Mouse (Mus musculus): ENCODE measurements at regions not wholly inside any gene's neighbourhood (a gene's known extent, or its start where the extent isn't known, plus 50 kb on each side); places are given as distances from the start of the nearest gene placed in this dataset.
A peak's percentile ranks its signal among the peaks of the same experiment; 100 is the strongest.

GRCm38 (mm10) chr4:66622650-66623394, 204.6 kb upstream of the Tlr4 start:
- DNase-seq (ENCODE audit: low spot score): no peak

DNA sequence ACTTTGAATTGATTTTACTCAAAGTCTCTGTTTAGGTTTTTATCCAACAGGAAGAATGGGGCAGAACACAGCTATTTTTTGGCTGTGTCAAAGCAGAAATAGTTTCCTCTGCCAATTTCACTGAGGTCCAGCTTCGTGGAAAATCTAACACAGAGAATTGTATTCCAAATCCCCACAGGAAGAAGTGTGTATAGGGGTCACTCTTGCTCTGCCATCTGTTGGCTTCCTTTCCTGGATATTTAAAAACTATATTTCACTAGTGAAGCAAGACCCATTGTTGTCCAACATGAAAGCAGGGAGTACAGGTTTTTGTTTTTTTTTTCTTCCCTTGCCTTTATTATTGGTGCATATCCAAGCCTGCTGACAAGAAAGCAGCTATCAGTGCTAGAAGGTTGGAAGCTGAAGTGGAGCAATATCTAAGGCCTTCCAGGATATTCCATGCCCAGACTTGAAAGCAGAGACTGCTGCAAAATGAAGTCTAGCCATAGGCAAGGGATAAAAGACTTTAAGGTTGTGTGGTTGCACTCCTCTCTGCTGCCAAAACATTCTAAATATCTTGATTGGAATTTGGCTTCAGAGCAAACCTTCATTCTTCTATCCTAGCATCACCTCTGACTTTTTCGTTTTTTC, 208.5 kb upstream of the Tlr4 start:
- no peak for DNase-seq (ENCODE audit: low spot score)

DNA sequence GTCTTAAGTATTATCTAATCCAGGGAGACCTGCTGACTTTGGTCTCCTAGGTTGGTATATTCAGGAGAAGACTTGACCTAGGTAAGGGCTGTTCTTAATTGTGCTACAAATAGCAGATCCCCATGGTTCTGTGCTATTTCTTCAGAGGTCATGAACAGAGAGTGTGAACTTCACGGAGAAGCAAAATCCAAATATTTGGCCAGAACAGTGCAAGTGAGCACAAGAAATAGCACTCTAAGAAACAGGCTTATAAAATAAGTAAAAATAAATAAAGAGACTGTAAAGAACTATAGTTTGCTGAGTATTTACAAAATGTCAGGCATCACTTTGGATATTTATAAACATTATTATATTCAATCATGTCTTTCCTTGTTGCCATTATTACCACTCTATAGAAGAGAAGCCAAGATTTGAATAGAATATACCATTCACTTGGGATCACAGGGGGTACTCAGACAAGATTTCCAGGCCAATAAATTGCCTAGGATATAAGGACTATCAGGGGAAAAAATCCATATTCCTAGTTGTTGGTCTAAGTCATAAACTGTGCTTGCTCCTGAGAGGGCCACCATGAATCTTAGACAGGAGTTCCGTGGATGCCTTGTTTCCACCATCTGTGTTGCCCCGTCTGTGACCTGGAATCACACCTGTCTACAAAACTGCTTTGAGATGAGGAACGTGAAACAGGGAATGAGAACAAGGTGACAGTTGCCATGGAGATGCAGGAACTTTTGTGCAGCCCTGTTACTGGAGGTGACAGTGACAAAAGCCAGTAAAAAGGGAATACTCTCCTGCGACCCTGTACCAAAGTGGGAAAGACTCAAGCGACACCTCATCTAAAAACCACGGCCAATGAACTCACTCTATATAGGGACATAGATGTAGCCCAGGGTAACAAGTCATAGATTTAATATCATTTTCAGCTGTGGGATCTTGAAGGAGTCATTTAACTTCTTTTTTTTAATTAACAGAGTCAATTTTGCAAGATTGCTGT, 209.3 kb upstream of the Tlr4 start:
- no peak for DNase-seq (ENCODE audit: low spot score)

DNA sequence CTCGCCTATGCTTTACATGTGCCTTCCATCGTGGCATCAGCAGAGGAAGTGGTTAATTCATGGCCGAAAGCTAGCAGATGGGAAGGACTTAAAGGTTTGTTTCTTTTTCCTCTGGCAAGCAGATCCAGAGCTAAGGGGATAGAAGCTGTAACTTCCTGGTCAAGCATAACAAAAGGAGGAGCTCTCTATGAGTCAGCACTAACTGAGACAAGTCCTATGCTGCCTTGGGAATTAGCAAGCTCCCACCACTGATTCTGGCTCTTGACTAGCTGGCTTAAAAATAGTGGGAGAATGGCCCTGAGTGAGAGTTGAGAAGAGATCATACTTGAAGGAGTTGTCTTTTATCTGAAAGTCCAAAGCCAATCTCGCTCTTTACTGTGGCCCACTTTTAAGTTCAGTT, 210.3 kb upstream of the Tlr4 start:
- no peak for DNase-seq (ENCODE audit: low spot score)

- DNase-seq (ENCODE audit: low spot score): no peak
Measured at GRCm38 (mm10) chr4:66604849-66605248, 200.4 kb upstream of the Astn2 start.

DNA sequence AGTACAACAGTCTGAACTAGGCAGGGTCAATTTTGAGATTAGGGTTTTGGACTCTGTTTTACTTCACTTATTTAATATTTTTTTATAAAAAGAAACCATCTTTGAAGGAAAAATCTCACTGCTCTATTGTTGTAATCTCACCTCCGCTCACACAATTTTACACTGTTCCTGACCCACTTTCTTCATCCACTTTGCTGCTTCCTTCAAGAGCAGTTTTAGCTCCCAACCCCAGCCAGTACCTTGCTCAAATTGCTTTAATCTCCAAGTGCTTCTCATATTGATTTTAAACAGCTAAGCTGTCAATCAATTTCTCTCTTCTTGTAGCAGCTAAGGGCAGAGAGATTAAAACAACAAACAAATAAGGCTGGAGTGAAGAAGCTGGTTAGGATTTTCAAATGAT, 194.3 kb upstream of the Astn2 start:
- DNase-seq (ENCODE audit: low spot score): no peak

- no peak for DNase-seq (ENCODE audit: low spot score)
Measured at GRCm38 (mm10) chr4:66586647-66587046, 182.2 kb upstream of the Astn2 start.

DNA sequence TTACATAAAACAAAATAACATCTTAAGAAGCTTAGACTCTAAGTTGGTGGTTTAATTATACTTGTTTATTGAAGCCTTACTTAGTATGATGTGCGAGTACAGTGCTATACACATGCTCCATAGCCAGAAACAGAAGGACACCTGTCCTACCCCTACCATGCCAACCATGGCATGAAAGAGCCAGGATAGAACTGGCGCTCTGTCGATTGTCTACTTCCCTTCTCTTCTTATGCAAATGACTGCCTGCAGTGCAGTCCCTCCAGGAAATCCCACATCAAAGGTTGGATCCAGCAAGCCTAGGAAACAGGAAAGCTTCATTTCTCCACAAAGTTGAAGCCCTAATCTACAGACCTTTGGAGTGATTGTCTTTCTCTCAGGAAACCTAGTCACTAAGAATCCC, 181.8 kb upstream of the Astn2 start:
- no peak for DNase-seq (ENCODE audit: low spot score)

GRCm38 (mm10) chr4:66556936-66557335, 152.5 kb upstream of the Astn2 start:
- DNase-seq (ENCODE audit: low spot score): no peak

DNA sequence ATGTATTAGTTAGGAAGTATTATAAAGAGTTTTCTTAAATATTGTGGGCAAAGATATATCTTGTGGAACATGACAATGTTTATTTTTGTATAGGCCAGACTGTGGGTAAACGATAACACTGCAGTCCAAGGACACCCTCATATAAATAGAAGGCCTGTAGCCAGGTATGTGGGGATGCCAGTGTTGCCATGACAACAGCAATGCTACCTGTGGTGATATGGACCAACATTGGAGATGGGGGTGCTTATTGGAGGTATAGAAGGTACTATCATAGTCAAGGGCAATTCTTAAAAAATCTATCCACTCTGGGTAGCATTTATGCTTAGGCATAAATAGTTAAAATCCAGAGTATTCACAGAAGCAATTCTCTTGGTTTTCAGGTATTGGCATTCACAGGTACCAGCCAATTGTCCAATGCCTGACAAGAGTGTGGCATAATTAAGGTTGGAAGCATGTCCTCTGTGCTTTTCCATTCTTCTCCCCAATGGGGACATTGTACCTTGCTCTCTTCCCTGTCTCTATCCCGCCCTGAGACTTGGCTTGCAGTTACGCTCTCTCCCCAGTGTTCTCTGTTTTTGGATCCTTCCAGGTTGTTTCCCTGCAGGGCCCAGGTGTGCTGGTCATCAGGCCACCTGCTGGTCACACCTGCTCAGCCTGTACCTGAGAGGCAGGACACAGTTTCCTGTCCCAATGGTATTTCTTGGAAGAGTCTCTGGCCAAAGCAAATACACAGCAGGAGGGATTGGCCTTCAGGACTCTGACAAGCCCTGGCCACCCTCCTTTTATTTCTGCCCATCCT, 146.1 kb upstream of the Astn2 start:
- DNase-seq (ENCODE audit: low spot score): no peak

DNA sequence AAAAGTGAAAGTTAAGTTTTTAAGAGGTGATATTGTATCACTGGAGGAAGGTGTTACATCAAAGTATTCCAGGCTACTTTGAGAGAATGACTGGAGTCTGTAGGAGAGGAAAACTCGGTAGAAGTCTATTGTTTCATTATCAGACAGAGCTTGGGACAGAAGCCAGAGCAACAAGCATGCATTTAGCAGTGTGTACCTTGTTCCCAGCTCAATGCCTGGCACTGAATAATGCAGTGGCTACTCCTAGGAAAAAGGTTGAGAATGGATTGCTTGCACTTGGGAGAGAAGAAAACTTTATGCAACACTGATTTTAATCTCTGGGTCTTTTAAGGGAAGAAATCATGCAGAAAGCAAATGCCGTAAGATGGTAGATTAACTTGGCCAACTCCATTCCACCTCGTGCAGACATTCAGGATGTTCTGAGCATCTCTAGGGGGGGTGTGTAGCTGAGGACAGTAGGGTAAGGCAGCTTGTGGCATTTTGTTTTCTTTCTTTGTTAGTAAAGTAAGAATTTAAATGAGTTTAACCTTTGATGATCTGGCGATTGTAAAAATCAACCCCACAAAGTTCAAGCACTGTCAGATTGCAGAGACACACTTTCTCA, 138.5 kb upstream of the Astn2 start:
- no peak for DNase-seq (ENCODE audit: low spot score)

DNA sequence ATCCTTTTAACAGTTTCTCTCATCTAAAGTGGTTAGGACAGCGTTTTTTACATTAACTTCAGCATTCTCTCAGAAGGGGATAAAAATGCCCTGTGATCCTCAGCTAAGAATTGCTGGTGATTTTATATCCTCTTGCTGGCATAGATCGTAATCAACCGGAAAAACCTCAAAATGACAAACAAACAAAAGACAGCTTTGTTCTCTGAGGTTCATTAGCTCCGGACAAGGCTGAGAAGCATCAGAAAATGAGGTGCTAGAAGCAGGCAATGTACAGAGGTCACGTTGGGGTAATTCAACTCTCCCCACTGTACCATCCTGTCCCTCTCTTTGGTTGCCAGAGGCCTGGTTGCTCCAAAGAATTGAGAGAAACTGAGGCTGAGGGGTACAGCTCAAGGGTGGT, 120.0 kb upstream of the Astn2 start:
- no peak for DNase-seq (ENCODE audit: low spot score)

DNA sequence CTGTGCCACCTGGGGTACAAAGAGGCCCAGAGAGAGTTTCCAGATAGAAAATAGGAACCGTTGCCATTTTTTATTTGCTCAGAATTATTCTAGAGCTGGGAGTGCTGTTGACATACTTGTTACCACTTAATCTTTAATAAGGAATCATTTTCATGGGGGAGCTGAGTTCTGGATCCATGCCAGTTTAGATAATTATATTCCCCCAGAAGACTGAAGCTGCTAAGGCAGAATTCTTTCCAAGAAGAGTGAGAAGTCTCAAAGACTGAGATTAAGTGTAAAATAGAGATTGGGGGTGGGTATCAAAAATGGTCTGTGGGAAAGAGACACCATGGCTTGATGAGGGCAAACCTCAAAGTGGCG, 119.5 kb upstream of the Astn2 start:
- no peak for DNase-seq (ENCODE audit: low spot score)

GRCm38 (mm10) chr4:66523238-66523885, 119.0 kb upstream of the Astn2 start:
- peak; percentile 3 for DNase-seq (ENCODE audit: low spot score)

GRCm38 (mm10) chr4:66522097-66522809, 117.8 kb upstream of the Astn2 start:
- no peak for DNase-seq (ENCODE audit: low spot score)

- no peak for DNase-seq (ENCODE audit: low spot score)
Measured at GRCm38 (mm10) chr4:66520796-66521195, 116.4 kb upstream of the Astn2 start.

GRCm38 (mm10) chr4:66515815-66516214, 111.4 kb upstream of the Astn2 start:
- no peak for DNase-seq (ENCODE audit: low spot score)

GRCm38 (mm10) chr4:66483496-66483895, 79.1 kb upstream of the Astn2 start:
- DNase-seq (ENCODE audit: low spot score): no peak

GRCm38 (mm10) chr4:66482495-66483291, 78.3 kb upstream of the Astn2 start:
- no peak for DNase-seq (ENCODE audit: low spot score)

Data from yolk sac, embryonic 10.5 days (tissue).